Mouse (Mus musculus): ENCODE measurements at regions not wholly inside any gene's neighbourhood (a gene's known extent, or its start where the extent isn't known, plus 50 kb on each side); places are given as distances from the start of the nearest gene placed in this dataset.
A peak's percentile ranks its signal among the peaks of the same experiment; 100 is the strongest.

- no peak overlapping the region for H3K4me3 ChIP-seq
- no peak overlapping the region for H3K27ac ChIP-seq
- no peak overlapping the region for H3K9ac ChIP-seq
- peaks cover 3% of the 10 kb centered on the region; the same call in 1 of the 2 replicates for H3K9me3 ChIP-seq (replicated peaks)
- H3K4me2 ChIP-seq: no peak overlapping the region
- no peaks in the 10 kb centered on the region for H3K36me3 ChIP-seq (ENCODE audit: poor library complexity, severe bottlenecking)
- 26% methylated on average over 7 of the region's 7 CpGs for WGBS
- no peaks in the 10 kb centered on the region for H3K4me1 ChIP-seq
- H3K27me3 ChIP-seq: no peaks in the 10 kb centered on the region
- no peak for ATAC-seq
Observed at GRCm38 (mm10) chr3:129386522-129386921, 54.0 kb upstream of the Enpep start.

- ATAC-seq: no peak
Observed at GRCm38 (mm10) chr3:129390506-129390905, 58.0 kb upstream of the Enpep start.

DNA sequence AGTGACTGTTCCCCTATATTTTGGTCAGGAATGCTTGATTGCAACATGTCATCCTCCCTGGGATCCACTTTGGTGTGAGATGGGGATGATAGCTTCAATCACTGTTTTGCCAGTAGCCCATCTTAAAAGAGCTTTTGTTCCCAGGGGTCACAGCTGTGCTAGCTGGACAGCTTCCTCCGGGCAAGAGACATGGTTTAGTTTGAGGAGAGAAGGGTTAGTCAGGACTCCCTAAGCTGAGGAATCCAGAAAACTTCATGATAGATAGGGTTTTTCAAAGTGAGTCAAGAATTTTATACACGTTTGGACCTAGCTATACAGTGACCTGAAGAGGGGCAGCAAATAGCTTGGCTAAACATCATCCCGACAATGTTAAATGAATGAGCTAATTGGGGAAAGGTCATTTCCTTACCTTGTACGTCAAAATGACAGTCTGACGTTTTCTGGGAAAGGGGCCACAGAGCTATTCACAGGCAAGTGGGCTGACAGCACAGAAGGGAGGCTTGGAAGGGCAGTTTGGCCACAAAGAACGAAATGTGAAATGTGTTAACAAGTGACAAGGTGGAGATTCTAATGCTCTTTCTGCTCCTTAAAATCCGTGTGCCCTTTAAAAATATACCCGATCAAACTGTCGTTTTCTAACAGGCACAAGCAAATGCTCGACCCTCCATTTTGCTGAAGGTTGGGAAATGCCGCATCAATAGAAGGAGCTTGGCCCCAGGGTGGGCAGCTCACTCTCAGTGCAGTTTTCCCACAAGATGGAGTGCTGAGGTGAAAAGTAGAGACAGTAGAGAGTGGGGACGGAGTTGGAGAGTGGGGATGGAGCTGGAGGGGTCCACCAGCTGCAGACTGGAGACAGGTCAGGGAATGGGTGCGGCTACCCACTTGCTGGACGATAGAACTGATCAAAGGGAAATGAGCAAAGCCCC, 59.6 kb upstream of the Enpep start:
- Histone ChIP-seq H3K36me3 (ENCODE audit: poor library complexity, severe bottlenecking) (no peaks in the 10 kb centered on the region), H3K27me3 (no peaks in the 10 kb centered on the region), H3K9me3 (replicated peaks) (peaks cover 6% of the 10 kb centered on the region), H3K4me2 (no peak overlapping the region), H3K4me3 (no peak overlapping the region), H3K27ac (no peak overlapping the region; the same call in 1 of the 2 replicates), H3K4me1 (0 out of 2 replicates have a peak, but pooled peaks cover 7% of the 10 kb centered on the region), H3K9ac (no peak overlapping the region)
- ATAC-seq: peak; percentile 76
- WGBS: 53% methylated on average over 14 of the region's 14 CpGs

More at GRCm38 (mm10) chr3:129390506-129390905, 58.0 kb upstream of the Enpep start:
- Histone ChIP-seq H3K27ac (no peak overlapping the region), H3K4me2 (no peak overlapping the region), H3K36me3 (ENCODE audit: poor library complexity, severe bottlenecking) (no peaks in the 10 kb centered on the region), H3K9ac (no peak overlapping the region), H3K9me3 (replicated peaks) (peaks cover 6% of the 10 kb centered on the region), H3K27me3 (no peaks in the 10 kb centered on the region), H3K4me3 (no peak overlapping the region), H3K4me1 (0 out of 2 replicates have a peak, but pooled peaks cover 7% of the 10 kb centered on the region)
- 92% methylated on average over 4 of the region's 11 CpGs for WGBS

DNA sequence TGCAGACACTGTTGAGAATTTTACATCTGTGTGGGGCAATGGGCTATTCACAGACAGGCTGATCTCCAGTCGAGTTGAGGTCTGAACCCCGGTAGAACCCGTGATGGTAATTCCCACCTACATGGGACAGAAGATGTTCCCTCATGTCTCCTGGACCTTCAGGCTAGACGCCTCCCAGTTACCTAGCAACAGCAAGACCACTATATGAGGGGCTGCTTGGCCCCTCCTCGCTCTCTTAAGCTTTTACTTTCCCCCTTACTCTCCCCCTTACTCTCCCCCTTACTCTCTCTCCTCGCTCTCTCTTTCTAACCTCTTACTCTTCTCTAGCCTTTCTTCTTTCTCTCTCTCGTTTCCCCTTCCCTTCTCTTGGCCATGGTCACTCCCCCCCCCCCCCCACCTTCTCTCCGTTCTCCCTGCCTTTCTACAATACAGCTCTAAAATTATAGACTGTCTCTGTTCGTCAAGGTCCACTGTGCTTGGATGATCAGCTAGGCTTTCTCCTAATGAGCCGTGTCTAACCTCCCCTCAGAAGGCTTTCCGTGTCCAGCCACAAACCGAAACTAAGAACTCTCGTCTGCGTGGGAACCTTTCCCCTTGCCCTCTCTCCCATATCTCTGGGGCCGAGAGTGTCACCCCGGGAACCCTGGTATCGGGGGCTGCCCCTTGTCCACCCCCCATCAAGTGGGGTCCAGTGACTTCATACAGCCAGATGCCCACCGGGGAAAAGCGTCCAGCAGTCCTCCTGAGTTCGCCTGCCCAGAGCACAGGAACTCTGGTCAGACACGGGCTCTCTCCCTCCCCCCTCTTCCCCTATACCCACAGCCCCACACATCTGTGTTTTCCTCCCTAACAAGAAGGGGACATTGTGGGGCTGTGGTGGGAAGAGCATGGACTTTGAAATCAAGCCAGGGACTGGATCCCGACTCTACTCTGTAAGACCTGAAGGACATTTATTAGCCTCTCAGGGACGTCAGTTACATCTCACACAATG, 60.6 kb upstream of the Enpep start:
- Histone ChIP-seq H3K9ac (no peak overlapping the region), H3K9me3 (replicated peaks) (peaks cover 3% of the 10 kb centered on the region), H3K36me3 (ENCODE audit: poor library complexity, severe bottlenecking) (no peaks in the 10 kb centered on the region), H3K27me3 (no peaks in the 10 kb centered on the region), H3K4me3 (no peak overlapping the region), H3K4me1 (0 out of 2 replicates have a peak, but pooled peaks cover 7% of the 10 kb centered on the region), H3K27ac (no peak overlapping the region; the same call in 1 of the 2 replicates), H3K4me2 (no peak overlapping the region)
- WGBS: 85% methylated on average over 22 of the region's 23 CpGs
- ATAC-seq: peak; percentile 25; the same call in 1 of the 2 replicates

GRCm38 (mm10) chr3:129397481-129397880, 65.0 kb upstream of the Enpep start:
- no peaks in the 10 kb centered on the region for H3K27me3 ChIP-seq
- H3K36me3 ChIP-seq (ENCODE audit: poor library complexity, severe bottlenecking): no peaks in the 10 kb centered on the region
- no peak overlapping the region for H3K9ac ChIP-seq
- H3K27ac ChIP-seq: no peak overlapping the region
- H3K9me3 ChIP-seq (replicated peaks): peaks cover 3% of the 10 kb centered on the region
- 0 out of 2 replicates have a peak, but pooled peaks cover 3% of the 10 kb centered on the region for H3K4me1 ChIP-seq
- H3K4me2 ChIP-seq: no peak overlapping the region
- H3K4me3 ChIP-seq: no peak overlapping the region
- no peak for ATAC-seq
- WGBS: 73% methylated on average over 4 of the region's 4 CpGs

GRCm38 (mm10) chr3:129400092-129400924, 67.8 kb upstream of the Enpep start:
- Histone ChIP-seq H3K27me3 (no peaks in the 10 kb centered on the region), H3K27ac (no peak overlapping the region), H3K9me3 (replicated peaks) (no peaks in the 10 kb centered on the region), H3K36me3 (ENCODE audit: poor library complexity, severe bottlenecking) (no peaks in the 10 kb centered on the region), H3K4me2 (no peak overlapping the region), H3K4me3 (no peak overlapping the region), H3K4me1 (no peaks in the 10 kb centered on the region), H3K9ac (no peak overlapping the region)
- 65% methylated on average over 12 of the region's 12 CpGs for WGBS
- ATAC-seq: no peak

DNA sequence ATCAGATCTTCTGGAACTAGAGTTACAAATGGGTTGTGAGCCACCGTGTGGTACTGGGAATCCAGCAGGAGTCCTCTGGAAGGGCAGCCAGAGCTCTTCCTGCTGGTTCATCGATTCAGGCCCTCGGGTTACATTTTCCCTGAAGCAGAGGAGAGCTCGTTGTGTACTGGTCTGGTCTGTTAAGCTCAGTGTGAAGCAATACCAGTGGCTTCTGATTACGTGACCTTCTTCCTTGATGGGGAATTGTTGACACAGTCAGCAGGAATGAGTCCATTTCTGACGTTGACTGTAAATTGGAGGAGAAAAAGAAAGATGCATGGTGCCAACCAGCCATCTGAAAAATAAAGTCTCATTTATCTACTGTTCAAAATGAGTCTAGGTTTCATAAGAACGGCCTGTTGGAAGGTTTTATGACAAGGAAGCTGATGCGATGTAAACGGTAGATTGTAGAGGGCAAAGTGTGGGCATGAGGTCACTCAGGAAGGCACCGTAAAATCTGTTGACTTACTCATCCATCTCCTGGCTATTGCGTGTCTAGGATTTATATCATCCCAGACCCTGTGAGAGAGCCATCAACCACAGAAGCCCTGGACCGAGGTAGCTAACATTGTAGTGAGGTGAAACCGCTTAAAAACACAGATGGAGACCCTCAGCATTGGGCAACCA, 79.0 kb upstream of the Enpep start:
- H3K4me3 ChIP-seq: no peak overlapping the region
- 93% methylated on average over 13 of the region's 13 CpGs for WGBS
- no peaks in the 10 kb centered on the region for H3K4me1 ChIP-seq
- H3K9ac ChIP-seq: no peak overlapping the region
- no peak overlapping the region for H3K27ac ChIP-seq
- no peaks in the 10 kb centered on the region for H3K9me3 ChIP-seq (replicated peaks)
- H3K36me3 ChIP-seq (ENCODE audit: poor library complexity, severe bottlenecking): no peaks in the 10 kb centered on the region
- H3K27me3 ChIP-seq: no peaks in the 10 kb centered on the region
- no peak overlapping the region for H3K4me2 ChIP-seq
- no peak for ATAC-seq

GRCm38 (mm10) chr3:129412126-129412960, 79.8 kb upstream of the Enpep start:
- Histone ChIP-seq H3K4me2 (no peak overlapping the region), H3K27me3 (no peaks in the 10 kb centered on the region), H3K27ac (no peak overlapping the region), H3K9ac (no peak overlapping the region), H3K9me3 (replicated peaks) (no peaks in the 10 kb centered on the region), H3K4me1 (no peaks in the 10 kb centered on the region), H3K4me3 (no peak overlapping the region), H3K36me3 (ENCODE audit: poor library complexity, severe bottlenecking) (no peaks in the 10 kb centered on the region)
- ATAC-seq: no peak
- 78% methylated on average over 11 of the region's 11 CpGs for WGBS

DNA sequence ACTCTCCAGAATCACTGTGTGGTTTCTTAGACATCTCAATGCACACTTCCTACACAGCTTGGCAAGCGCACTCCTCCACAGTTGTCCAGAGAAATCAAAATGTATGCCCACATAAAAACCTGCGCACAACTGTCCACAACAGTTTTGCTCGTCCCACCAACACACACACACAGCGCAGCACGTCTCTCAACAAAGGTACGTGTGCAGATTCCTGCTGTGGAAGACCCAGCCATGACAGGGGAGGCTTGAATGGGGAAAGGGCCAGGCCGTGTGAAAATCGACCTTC, 80.4 kb upstream of the Enpep start:
- Histone ChIP-seq H3K4me1 (no peaks in the 10 kb centered on the region), H3K27ac (no peak overlapping the region), H3K4me2 (no peak overlapping the region), H3K27me3 (no peaks in the 10 kb centered on the region), H3K4me3 (no peak overlapping the region), H3K9ac (no peak overlapping the region), H3K9me3 (replicated peaks) (no peaks in the 10 kb centered on the region), H3K36me3 (ENCODE audit: poor library complexity, severe bottlenecking) (no peaks in the 10 kb centered on the region)
- ATAC-seq: no peak
- 90% methylated on average over 8 of the region's 8 CpGs for WGBS

DNA sequence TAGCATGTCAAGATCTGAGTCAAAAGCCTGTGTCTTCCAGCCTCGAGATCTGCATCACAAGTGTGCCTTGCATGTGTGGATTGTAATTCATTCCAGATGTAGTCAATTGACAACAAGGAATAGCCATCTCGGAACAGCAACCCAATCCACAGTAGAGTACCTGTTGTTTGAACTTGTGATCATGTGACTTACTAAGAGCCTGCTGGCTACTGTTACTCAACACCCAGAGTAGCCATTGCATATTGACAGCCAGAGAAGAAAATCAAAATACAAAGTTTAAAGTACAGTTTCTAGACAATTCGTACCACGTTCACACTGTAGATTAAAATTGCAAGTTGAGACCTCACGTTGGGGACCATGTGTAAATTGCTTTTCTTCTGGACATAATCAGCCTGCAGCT, 83.1 kb upstream of the Enpep start:
- no peaks in the 10 kb centered on the region for H3K9me3 ChIP-seq (replicated peaks)
- H3K27ac ChIP-seq: no peak overlapping the region
- ATAC-seq: no peak
- H3K4me1 ChIP-seq: no peaks in the 10 kb centered on the region
- 86% methylated on average over 5 of the region's 5 CpGs for WGBS
- no peak overlapping the region for H3K4me3 ChIP-seq
- H3K4me2 ChIP-seq: no peak overlapping the region
- H3K9ac ChIP-seq: no peak overlapping the region
- H3K36me3 ChIP-seq (ENCODE audit: poor library complexity, severe bottlenecking): no peaks in the 10 kb centered on the region
- H3K27me3 ChIP-seq: no peaks in the 10 kb centered on the region

All from forebrain, embryonic 13.5 days (tissue).